Mouse (Mus musculus): ENCODE measurements around the gene Ezr. TPM values are rescaled to one million over a fixed set of nuclear protein-coding genes. Genes with fewer than 3 reads are reported as not detected.

Gene Ezr
- polyA plus RNA-seq, 1 experiment from 2014 or later = 55.0 TPM

- Histone ChIP-seq H3K9me3 (no peaks in the 10 kb centered on the region), H3K36me3 (replicated peaks) (no peaks in the 10 kb centered on the region), H3K4me3 (no peak overlapping the region), H3K4me1 (peaks cover 66% of the 10 kb centered on the region), H3K27ac (replicated peaks) (no peak overlapping the region; the same call in 1 of the 2 replicates), H3K27me3 (replicated peaks; ENCODE audit: low read depth, poor library complexity, severe bottlenecking) (peaks cover 17% of the 10 kb centered on the region)
- DNase-seq (ENCODE audit: low spot score) = no peak
- 74% methylated on average over 4 of the region's 4 CpGs for WGBS
Measured at GRCm38 (mm10) chr17:6775671-6776070, 6.9 kb downstream of the Ezr start.

- 79% methylated on average over 9 of the region's 9 CpGs for WGBS
- Histone ChIP-seq H3K27ac (replicated peaks) (no peak overlapping the region), H3K4me1 (peaks cover 65% of the 10 kb centered on the region), H3K27me3 (replicated peaks; ENCODE audit: low read depth, poor library complexity, severe bottlenecking) (peaks cover 13% of the 10 kb centered on the region), H3K36me3 (replicated peaks) (no peaks in the 10 kb centered on the region), H3K9me3 (no peaks in the 10 kb centered on the region), H3K4me3 (no peak overlapping the region)
- no peak for DNase-seq (ENCODE audit: low spot score)
Measured at GRCm38 (mm10) chr17:6775221-6775620, 7.4 kb downstream of the Ezr start.

- Histone ChIP-seq H3K9me3 (no peaks in the 10 kb centered on the region), H3K27ac (replicated peaks) (no peak overlapping the region), H3K4me3 (no peak overlapping the region), H3K36me3 (replicated peaks) (no peaks in the 10 kb centered on the region), H3K4me1 (peaks cover 50% of the 10 kb centered on the region), H3K27me3 (replicated peaks; ENCODE audit: low read depth, poor library complexity, severe bottlenecking) (no peaks in the 10 kb centered on the region)
- WGBS = 88% methylated on average over 14 of the region's 14 CpGs
- no peak for DNase-seq (ENCODE audit: low spot score)
Measured at GRCm38 (mm10) chr17:6773249-6773966, 9.2 kb downstream of the Ezr start.

GRCm38 (mm10) chr17:6772490-6772773 is 10.2 kb downstream of the Ezr start:
- Histone ChIP-seq H3K4me1 (peaks cover 46% of the 10 kb centered on the region), H3K27ac (replicated peaks) (no peak overlapping the region), H3K4me3 (no peak overlapping the region), H3K9me3 (no peaks in the 10 kb centered on the region), H3K36me3 (replicated peaks) (no peaks in the 10 kb centered on the region), H3K27me3 (replicated peaks; ENCODE audit: low read depth, poor library complexity, severe bottlenecking) (no peaks in the 10 kb centered on the region)
- WGBS = 72% methylated on average over 5 of the region's 5 CpGs
- no peak for DNase-seq (ENCODE audit: low spot score)

GRCm38 (mm10) chr17:6771661-6772489 is 10.7 kb downstream of the Ezr start:
- no peaks in the 10 kb centered on the region for H3K27me3 ChIP-seq (replicated peaks; ENCODE audit: low read depth, poor library complexity, severe bottlenecking)
- H3K4me3 ChIP-seq = no peak overlapping the region
- no peak for DNase-seq (ENCODE audit: low spot score)
- peaks cover 40% of the 10 kb centered on the region for H3K4me1 ChIP-seq
- no peaks in the 10 kb centered on the region for H3K36me3 ChIP-seq (replicated peaks)
- no peaks in the 10 kb centered on the region for H3K9me3 ChIP-seq
- WGBS = 73% methylated on average over 16 of the region's 16 CpGs
- 0 out of 2 replicates have a peak overlapping the region, but pooled peaks have one; percentile 65 for H3K27ac ChIP-seq (replicated peaks)

GRCm38 (mm10) chr17:6769602-6770001 is 13.0 kb downstream of the Ezr start:
- Histone ChIP-seq H3K4me1 (peaks cover 40% of the 10 kb centered on the region), H3K36me3 (replicated peaks) (no peaks in the 10 kb centered on the region), H3K27me3 (replicated peaks; ENCODE audit: low read depth, poor library complexity, severe bottlenecking) (no peaks in the 10 kb centered on the region), H3K27ac (replicated peaks) (0 out of 2 replicates have a peak overlapping the region, but pooled peaks have one; percentile 8), H3K9me3 (no peaks in the 10 kb centered on the region), H3K4me3 (no peak overlapping the region)
- WGBS = 70% methylated on average over 4 of the region's 4 CpGs
- DNase-seq (ENCODE audit: low spot score) = no peak

- no peak for DNase-seq (ENCODE audit: low spot score)
- H3K4me1 ChIP-seq = peaks cover 46% of the 10 kb centered on the region
- no peaks in the 10 kb centered on the region for H3K27me3 ChIP-seq (replicated peaks; ENCODE audit: low read depth, poor library complexity, severe bottlenecking)
- H3K27ac ChIP-seq (replicated peaks) = no peak overlapping the region
- H3K36me3 ChIP-seq (replicated peaks) = no peaks in the 10 kb centered on the region
- H3K9me3 ChIP-seq = no peaks in the 10 kb centered on the region
- WGBS = 89% methylated on average over 5 of the region's 5 CpGs
- H3K4me3 ChIP-seq = no peak overlapping the region
Measured at GRCm38 (mm10) chr17:6768301-6768788, 14.2 kb downstream of the Ezr start.

- H3K9me3 ChIP-seq = no peaks in the 10 kb centered on the region
- H3K4me3 ChIP-seq = no peak overlapping the region
- peaks cover 51% of the 10 kb centered on the region for H3K4me1 ChIP-seq
- H3K36me3 ChIP-seq (replicated peaks) = no peaks in the 10 kb centered on the region
- no peak overlapping the region for H3K27ac ChIP-seq (replicated peaks)
- 55% methylated on average over 5 of the region's 5 CpGs for WGBS
- DNase-seq (ENCODE audit: low spot score) = no peak
- H3K27me3 ChIP-seq (replicated peaks; ENCODE audit: low read depth, poor library complexity, severe bottlenecking) = no peaks in the 10 kb centered on the region
Measured at GRCm38 (mm10) chr17:6767771-6768170, 14.8 kb downstream of the Ezr start.

- Histone ChIP-seq H3K9me3 (no peaks in the 10 kb centered on the region), H3K4me1 (peaks cover 45% of the 10 kb centered on the region), H3K27me3 (replicated peaks; ENCODE audit: low read depth, poor library complexity, severe bottlenecking) (no peaks in the 10 kb centered on the region), H3K4me3 (no peak overlapping the region), H3K27ac (replicated peaks) (no peak overlapping the region), H3K36me3 (replicated peaks) (no peaks in the 10 kb centered on the region)
- 90% methylated on average over 4 of the region's 4 CpGs for WGBS
- DNase-seq (ENCODE audit: low spot score) = no peak
Measured at GRCm38 (mm10) chr17:6766823-6767222, 15.8 kb downstream of the Ezr start.

- Histone ChIP-seq H3K4me3 (no peak overlapping the region), H3K27me3 (replicated peaks; ENCODE audit: low read depth, poor library complexity, severe bottlenecking) (no peaks in the 10 kb centered on the region), H3K36me3 (replicated peaks) (no peaks in the 10 kb centered on the region), H3K9me3 (no peaks in the 10 kb centered on the region), H3K4me1 (peaks cover 41% of the 10 kb centered on the region), H3K27ac (replicated peaks) (peak overlapping the region; percentile 63)
- 39% methylated on average over 2 of the region's 2 CpGs for WGBS
- DNase-seq (ENCODE audit: low spot score) = no peak
Measured at GRCm38 (mm10) chr17:6765886-6766285, 16.7 kb downstream of the Ezr start.

GRCm38 (mm10) chr17:6764730-6765129 is 17.9 kb downstream of the Ezr start:
- no peaks in the 10 kb centered on the region for H3K27me3 ChIP-seq (replicated peaks; ENCODE audit: low read depth, poor library complexity, severe bottlenecking)
- no peaks in the 10 kb centered on the region for H3K9me3 ChIP-seq
- WGBS = 82% methylated on average over 4 of the region's 4 CpGs
- H3K4me1 ChIP-seq = peaks cover 45% of the 10 kb centered on the region
- no peak for DNase-seq (ENCODE audit: low spot score)
- H3K4me3 ChIP-seq = no peak overlapping the region
- no peaks in the 10 kb centered on the region for H3K36me3 ChIP-seq (replicated peaks)
- H3K27ac ChIP-seq (replicated peaks) = no peak overlapping the region; the same call in 1 of the 2 replicates

GRCm38 (mm10) chr17:6764227-6764593 is 18.4 kb downstream of the Ezr start:
- H3K4me3 ChIP-seq = no peak overlapping the region
- H3K9me3 ChIP-seq = no peaks in the 10 kb centered on the region
- WGBS = 69% methylated on average over 7 of the region's 7 CpGs
- H3K36me3 ChIP-seq (replicated peaks) = no peaks in the 10 kb centered on the region
- H3K27ac ChIP-seq (replicated peaks) = no peak overlapping the region
- peaks cover 47% of the 10 kb centered on the region for H3K4me1 ChIP-seq
- H3K27me3 ChIP-seq (replicated peaks; ENCODE audit: low read depth, poor library complexity, severe bottlenecking) = no peaks in the 10 kb centered on the region
- DNase-seq (ENCODE audit: low spot score) = no peak
